Mouse (Mus musculus) ES-E14 (cell line): ENCODE data around the gene Mmp7. TPM values are rescaled to one million over a fixed set of nuclear protein-coding genes. Genes with fewer than 3 reads are reported as not detected.

Experiments
- DNase-seq: peaks from one replicate; pipeline ENCODE4 v3.0.0-alpha.2; 2013; ENCODE audit warnings: low read depth, low spot score
- H3K27ac ChIP-seq: 2 replicates; pipeline ENCODE4 v1.5.1; 2012; ENCODE audit warnings: low read depth, mild to moderate bottlenecking, low read length, moderate library complexity, mixed read lengths; ENCODE audit not compliant: poor library complexity, insufficient read depth, severe bottlenecking
- H3K36me3 ChIP-seq: 2 replicates; pipeline ENCODE4 v1.6.1; 2012; ENCODE audit warnings: mild to moderate bottlenecking, low read length, moderate library complexity, mixed read lengths; ENCODE audit not compliant: control insufficient read depth, poor library complexity, insufficient read depth, severe bottlenecking
- H3K4me1 ChIP-seq, 2 experiments: fragments of 150-350 bp in 1 of 2; sonication (generic) in 1 of 2; 2 replicates each; pipeline ENCODE4 v1.6.1; 2012; ENCODE audit warnings: low read length in 2 of 2, mild to moderate bottlenecking in 1 of 2, mixed read lengths in 1 of 2; ENCODE audit not compliant: control insufficient read depth in 2 of 2, insufficient read depth in 2 of 2, poor library complexity in 1 of 2
- H3K4me3 ChIP-seq, 2 experiments: fragments of 150-350 bp in 1 of 2; sonication (generic) in 1 of 2; 2 replicates each; pipeline ENCODE4 v1.5.1; 2012; ENCODE audit warnings: low read length in 2 of 2, low read depth in 1 of 2, mild to moderate bottlenecking in 1 of 2, mixed read lengths in 1 of 2; ENCODE audit not compliant: insufficient read depth in 1 of 2, poor library complexity in 1 of 2, severe bottlenecking in 1 of 2
- H3K9ac ChIP-seq: 2 replicates; pipeline ENCODE4 v1.6.1; 2012; ENCODE audit warnings: low read depth, mild to moderate bottlenecking, low read length, mixed read lengths; ENCODE audit not compliant: poor library complexity, insufficient read depth, severe bottlenecking
- H3K9me3 ChIP-seq: fragments of 150-350 bp; sonication (generic); 2 replicates; pipeline ENCODE4 v1.6.1; 2012; ENCODE audit warnings: low read depth, mild to moderate bottlenecking, low read length; ENCODE audit not compliant: control insufficient read depth, insufficient read depth
- CHD2 ChIP-seq: IDR thresholded peaks from 2 replicates; pipeline ENCODE4 v1.6.1; 2014; ENCODE audit warnings: mild to moderate bottlenecking, low read depth, low read length, inconsistent platforms
- HCFC1 ChIP-seq: IDR thresholded peaks from 2 replicates; pipeline ENCODE4 v1.6.1; 2012; ENCODE audit warnings: low read length, inconsistent platforms, borderline replicate concordance; ENCODE audit not compliant: insufficient read depth
- MAFK ChIP-seq: IDR thresholded peaks from 2 replicates; pipeline ENCODE4 v1.6.1; 2014; ENCODE audit warnings: mild to moderate bottlenecking, low read depth, low read length, inconsistent platforms; ENCODE audit not compliant: insufficient read depth
- ZC3H11A ChIP-seq: IDR thresholded peaks from 2 replicates; pipeline ENCODE4 v1.6.1; 2012; ENCODE audit warnings: low read depth, mild to moderate bottlenecking, inconsistent platforms, low read length, borderline replicate concordance
- ZNF384 ChIP-seq: IDR thresholded peaks from 2 replicates; pipeline ENCODE4 v1.6.1; 2012; ENCODE audit warnings: low read depth, low read length, inconsistent platforms
- in situ Hi-C, 2 experiments: fragments of 600-800 bp; cut with MboI; formaldehyde crosslinking; loops; one replicate each; pipeline ENCODE4 v1.15.1; 2025; ENCODE audit warnings: low sequenced_read_pairs in 2 of 2, inconsistent platforms in 1 of 2; ENCODE audit not compliant: unreplicated experiment in 2 of 2
- total RNA-seq: library from RNA; depleted of rRNA; stranded (reverse); fragments of 300-350 nt; gene quantifications from 2 replicates; pipeline ENCODE4 v1.2.3, GENCODE M21; 2012

Gene Mmp7
- total RNA-seq, 1 experiment, result not detected

DNA sequence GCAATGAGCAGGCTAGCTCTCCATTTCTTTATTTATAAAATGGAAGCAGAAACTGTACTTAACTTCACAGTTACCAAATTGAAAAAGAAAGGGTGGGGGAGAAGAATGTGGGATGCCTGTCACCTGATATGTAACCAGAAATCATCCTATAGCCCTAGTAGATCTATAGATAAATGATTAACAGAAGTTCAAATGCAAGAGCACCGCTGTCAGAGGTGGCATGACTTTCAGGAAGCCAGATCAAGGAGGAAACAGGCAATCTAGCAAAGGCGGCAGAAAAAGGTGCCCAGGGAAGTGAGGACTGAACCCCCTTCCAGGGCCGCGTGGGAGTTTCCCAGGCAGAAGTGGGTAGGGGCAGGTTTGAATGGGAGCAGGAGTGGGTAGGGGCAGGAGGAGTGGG, 33.9 kb upstream of the Mmp7 start:
- H3K9ac ChIP-seq, result no peak overlapping the region
- H3K36me3 ChIP-seq, result no peaks in the 10 kb centered on the region
- H3K27ac ChIP-seq, result no peak overlapping the region
- no peak for TF ChIP-seq CHD2
- no peak for TF ChIP-seq MAFK
- no peak for TF ChIP-seq HCFC1
- no peak for TF ChIP-seq ZNF384
- TF ChIP-seq ZC3H11A, result no peak
- in situ Hi-C loops, result no loop called here
- no peak overlapping the region for H3K4me3 ChIP-seq
- no peak for DNase-seq
- H3K4me1 ChIP-seq, result peaks cover 0 to 2% of the 10 kb centered on the region in 2 experiments; a peak in 2 of 4 replicates
- H3K9me3 ChIP-seq, result no peaks in the 10 kb centered on the region

DNA sequence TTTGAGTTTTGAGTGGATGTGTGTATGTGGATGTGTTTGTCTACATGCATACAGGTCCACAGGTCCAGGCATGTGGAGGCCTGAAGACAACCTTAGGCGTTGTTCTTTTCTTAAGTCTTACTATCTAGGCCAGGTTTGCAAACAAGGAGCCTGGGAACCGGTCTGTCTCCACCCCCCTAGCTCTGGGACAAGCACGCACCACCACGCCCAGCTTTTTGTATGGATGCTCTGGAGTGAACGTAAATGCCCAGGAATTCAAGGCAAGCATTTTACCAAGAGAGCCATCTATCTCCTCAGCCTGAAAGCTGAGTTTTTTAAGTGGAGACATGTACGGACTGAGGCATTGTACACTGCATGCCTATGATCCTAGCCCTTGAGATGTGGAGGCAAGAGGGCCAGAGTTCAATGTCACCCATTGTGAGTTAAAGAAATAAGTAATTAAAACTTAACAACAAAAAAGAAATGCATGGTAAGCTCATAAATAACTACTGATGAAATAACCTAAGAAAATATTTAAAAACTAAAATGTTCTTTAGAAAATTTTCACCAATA, 32.3 kb upstream of the Mmp7 start:
- DNase-seq, result no peak
- TF ChIP-seq HCFC1 (no peak), MAFK (no peak), CHD2 (no peak), ZNF384 (no peak), ZC3H11A (no peak)
- no peak overlapping the region for H3K9ac ChIP-seq

DNA sequence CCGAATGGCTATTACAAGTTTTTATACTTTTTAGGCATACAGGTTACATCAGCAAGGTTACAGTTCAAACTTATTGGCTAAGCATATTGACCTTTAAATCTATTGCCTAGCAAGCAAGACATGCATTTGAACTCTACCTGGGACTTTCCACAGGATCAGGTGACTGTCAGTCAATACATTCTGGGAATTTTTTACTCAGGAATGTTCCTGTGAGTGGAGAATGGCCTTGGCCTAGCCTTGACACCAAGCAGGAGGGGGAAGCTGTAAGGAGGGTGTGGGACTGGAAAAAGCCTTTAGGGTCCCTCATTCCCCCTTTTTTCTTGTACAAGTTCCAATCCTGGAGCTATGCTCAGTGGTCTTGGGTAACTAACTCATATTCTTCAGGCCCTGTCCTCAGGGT, 30.5 kb upstream of the Mmp7 start:
- Histone ChIP-seq H3K4me3 (no peak overlapping the region), H3K4me1 (peaks cover 0 to 2% of the 10 kb centered on the region in 2 experiments; a peak in 2 of 4 replicates), H3K36me3 (no peaks in the 10 kb centered on the region), H3K9ac (no peak overlapping the region), H3K27ac (no peak overlapping the region), H3K9me3 (no peaks in the 10 kb centered on the region)
- no peak for TF ChIP-seq MAFK
- no peak for TF ChIP-seq ZC3H11A
- no peak for TF ChIP-seq ZNF384
- no peak for TF ChIP-seq HCFC1
- no peak for TF ChIP-seq CHD2
- in situ Hi-C loops, result no loop called here
- no peak for DNase-seq

More for the DNA sequence above, 32.3 kb upstream of the Mmp7 start:
- no peaks in the 10 kb centered on the region for H3K9me3 ChIP-seq
- in situ Hi-C loops, result no loop called here
- no peak overlapping the region for H3K27ac ChIP-seq
- peaks cover 0 to 2% of the 10 kb centered on the region in 2 experiments; a peak in 2 of 4 replicates for H3K4me1 ChIP-seq
- no peak overlapping the region for H3K4me3 ChIP-seq
- no peaks in the 10 kb centered on the region for H3K36me3 ChIP-seq

DNA sequence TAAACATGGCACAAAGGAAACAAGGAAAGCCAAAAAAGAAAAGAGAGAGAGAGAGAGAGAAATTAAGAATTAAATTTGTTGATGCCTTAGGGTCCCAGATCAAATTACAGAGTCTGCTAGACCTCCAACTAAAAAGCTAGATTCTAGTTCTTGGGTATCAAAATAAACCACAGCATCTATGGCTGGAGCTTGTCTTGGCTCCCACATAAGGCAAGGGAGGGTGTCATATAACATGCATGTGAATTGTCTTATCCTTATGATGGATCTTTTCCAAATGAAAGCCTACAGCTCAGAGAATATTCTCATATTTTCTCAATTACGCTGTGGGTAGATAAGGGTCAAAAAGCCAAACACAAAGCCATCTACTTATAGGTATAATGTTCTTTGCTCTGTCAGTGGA, 22.2 kb upstream of the Mmp7 start:
- TF ChIP-seq ZC3H11A (no peak), ZNF384 (no peak), HCFC1 (no peak), MAFK (no peak), CHD2 (no peak)

DNA sequence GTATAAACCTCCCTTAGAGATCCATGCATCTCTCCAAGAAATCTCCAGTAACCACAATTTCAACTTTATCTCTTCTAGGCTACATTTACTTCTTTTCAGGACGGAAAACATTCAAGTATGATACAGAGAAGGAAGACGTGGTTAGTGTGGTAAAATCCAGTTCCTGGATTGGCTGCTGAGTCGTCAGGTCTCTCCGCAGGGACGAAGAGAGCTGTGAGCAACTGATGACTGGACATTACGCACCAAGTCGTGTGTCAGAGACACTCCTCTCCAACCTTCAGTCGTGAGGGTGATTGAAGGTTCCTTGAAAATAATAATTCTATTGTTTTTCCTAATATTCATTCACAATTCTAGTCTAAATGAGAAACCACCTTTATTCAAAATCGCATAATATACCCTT, 18.9 kb upstream of the Mmp7 start:
- H3K9ac ChIP-seq, result no peak overlapping the region
- no peak overlapping the region for H3K4me3 ChIP-seq
- H3K27ac ChIP-seq, result no peak overlapping the region
- DNase-seq, result no peak
- no peaks in the 10 kb centered on the region for H3K9me3 ChIP-seq
- H3K36me3 ChIP-seq, result no peaks in the 10 kb centered on the region
- in situ Hi-C loops, result no loop called here
- no peak for TF ChIP-seq HCFC1
- no peak for TF ChIP-seq ZNF384
- TF ChIP-seq ZC3H11A, result no peak
- TF ChIP-seq CHD2, result no peak
- TF ChIP-seq MAFK, result no peak
- no peaks in the 10 kb centered on the region for H3K4me1 ChIP-seq

More for the DNA sequence above, 22.2 kb upstream of the Mmp7 start:
- Histone ChIP-seq H3K4me1 (no peaks in the 10 kb centered on the region), H3K9me3 (no peaks in the 10 kb centered on the region), H3K36me3 (no peaks in the 10 kb centered on the region), H3K27ac (no peak overlapping the region), H3K9ac (no peak overlapping the region), H3K4me3 (no peak overlapping the region)
- no peak for DNase-seq
- in situ Hi-C loops, result no loop called here
